ENCODE assay signal across 8 mouse cellular contexts in genomic region chr11:69800392-69801197, GRCm38 (mm10). TPM values are rescaled to one million over a fixed set of nuclear protein-coding genes. Genes with fewer than 3 reads are reported as not detected.
DNase-seq lines count a peak whose midpoint lies in the region; ATAC-seq and TF ChIP-seq lines count a peak whose summit lies in the region.

No protein-coding gene starts in this region.

- no peaks in the 10 kb centered on the region for H3K36me3 ChIP-seq in forebrain, embryonic 12.5 days (replicated peaks)
- no peaks in the 10 kb centered on the region for H3K36me3 ChIP-seq in hindbrain, postnatal 0 days (ENCODE audit: insufficient read depth, low read length)
- H3K36me3 ChIP-seq in limb, embryonic 15.5 days: 0 out of 2 replicates have a peak, but pooled peaks cover 8% of the 10 kb centered on the region
- H3K36me3 ChIP-seq in neural tube, embryonic 11.5 days (ENCODE audit: control insufficient read depth, insufficient read depth, low read length): no peaks in the 10 kb centered on the region

- no peak for TF ChIP-seq CTCF in gastrocnemius, adult 2 months (IDR thresholded peaks at IDR 0.05)
- TF ChIP-seq CTCF in hindbrain, postnatal 0 days (IDR thresholded peaks at IDR 0.05; ENCODE audit: low read depth): no peak

- peak; percentile 79 for ATAC-seq in forebrain, embryonic 12.5 days (ENCODE audit: low FRiP score)
- ATAC-seq in hindbrain, postnatal 0 days: peak; percentile 82
- peak; percentile 32; the same call in 1 of the 2 replicates for ATAC-seq in limb, embryonic 15.5 days (ENCODE audit: insufficient number of reproducible peaks, low FRiP score, low TSS enrichment, low read depth)
- peak; percentile 66 for ATAC-seq in neural tube, embryonic 11.5 days (ENCODE audit: insufficient read depth, low FRiP score, low TSS enrichment)

- WGBS in forebrain, embryonic 12.5 days: under 1% methylated on average over 36 of the region's 36 CpGs
- WGBS in hindbrain, postnatal 0 days: under 1% methylated on average over 33 of the region's 36 CpGs
- 1% methylated on average over 36 of the region's 36 CpGs for WGBS in limb, embryonic 15.5 days
- WGBS in neural tube, embryonic 11.5 days: under 1% methylated on average over 36 of the region's 36 CpGs

- intact Hi-C loops in gastrocnemius, adult 2 months (cut with DNase I): loop anchor here (5.0 kb wide), 1 partner anchor 118 kb away; the partner anchor contains the start of gene Senp3

- H3K4me1 ChIP-seq in forebrain, embryonic 12.5 days: peaks cover 75% of the 10 kb centered on the region
- peaks cover 33% of the 10 kb centered on the region for H3K4me1 ChIP-seq in hindbrain, postnatal 0 days (ENCODE audit: insufficient read depth, low read length)
- H3K4me1 ChIP-seq in limb, embryonic 15.5 days: peaks cover 67% of the 10 kb centered on the region
- H3K4me1 ChIP-seq in neural tube, embryonic 11.5 days (ENCODE audit: control insufficient read depth, insufficient read depth, low read length): peaks cover 33% of the 10 kb centered on the region

- DNase-seq in gastrocnemius, adult 2 months: peak; percentile 71
- no peak for DNase-seq in gastrocnemius, adult 18-20 months (ENCODE audit: low spot score)
- DNase-seq in MEL-GATA-1-ER (ENCODE audit: extremely low read depth, low read depth): peak; percentile 79
- peak; percentile 89 for DNase-seq in hindbrain, postnatal 0 days (ENCODE audit: low spot score)
- peak; percentile 89 for DNase-seq in neural tube, embryonic 11.5 days (ENCODE audit: low spot score)
- DNase-seq in frontal cortex, postnatal 14 days (ENCODE audit: low spot score in 2 of 2): no peak

- H3K27me3 ChIP-seq in forebrain, embryonic 12.5 days: peaks cover 72% of the 10 kb centered on the region
- peaks cover 13% of the 10 kb centered on the region for H3K27me3 ChIP-seq in hindbrain, postnatal 0 days (ENCODE audit: insufficient read depth, low read length)
- H3K27me3 ChIP-seq in limb, embryonic 15.5 days: peaks cover 58% of the 10 kb centered on the region
- H3K27me3 ChIP-seq in neural tube, embryonic 11.5 days (ENCODE audit: control insufficient read depth, insufficient read depth, low read length): peaks cover 55% of the 10 kb centered on the region

- H3K4me2 ChIP-seq in forebrain, embryonic 12.5 days: peak overlapping the region; percentile 84
- H3K4me2 ChIP-seq in hindbrain, postnatal 0 days (ENCODE audit: low read depth, low read length): peak overlapping the region; percentile 95
- H3K4me2 ChIP-seq in limb, embryonic 15.5 days: peak overlapping the region; percentile 97
- H3K4me2 ChIP-seq in neural tube, embryonic 11.5 days (ENCODE audit: low read depth): peak overlapping the region; percentile 89

- peak overlapping the region; percentile 46; the same call in 1 of the 2 replicates for H3K27ac ChIP-seq in gastrocnemius, adult 2 months
- H3K27ac ChIP-seq in forebrain, embryonic 12.5 days: peak overlapping the region; percentile 91
- H3K27ac ChIP-seq in hindbrain, postnatal 0 days: peak overlapping the region; percentile 92
- peak overlapping the region; percentile 68 for H3K27ac ChIP-seq in limb, embryonic 15.5 days
- peak overlapping the region; percentile 83 for H3K27ac ChIP-seq in neural tube, embryonic 11.5 days (ENCODE audit: low read depth, low read length)

- H3K9ac ChIP-seq in forebrain, embryonic 12.5 days: peak overlapping the region; percentile 74
- peak overlapping the region; percentile 71 for H3K9ac ChIP-seq in hindbrain, postnatal 0 days (replicated peaks; ENCODE audit: low read length)
- peak overlapping the region; percentile 43 for H3K9ac ChIP-seq in limb, embryonic 15.5 days
- H3K9ac ChIP-seq in neural tube, embryonic 11.5 days (ENCODE audit: low read length): peak overlapping the region; percentile 73

- H3K4me3 ChIP-seq in gastrocnemius, adult 2 months: peak overlapping the region; percentile 78
- H3K4me3 ChIP-seq in forebrain, embryonic 12.5 days (replicated peaks): peak overlapping the region; percentile 58
- peak overlapping the region; percentile 60 for H3K4me3 ChIP-seq in hindbrain, postnatal 0 days (ENCODE audit: low read length)
- peak overlapping the region; percentile 60 for H3K4me3 ChIP-seq in limb, embryonic 15.5 days
- H3K4me3 ChIP-seq in neural tube, embryonic 11.5 days (ENCODE audit: low read depth, low read length): peak overlapping the region; percentile 52

- no peaks in the 10 kb centered on the region for H3K9me3 ChIP-seq in forebrain, embryonic 12.5 days
- no peaks in the 10 kb centered on the region for H3K9me3 ChIP-seq in hindbrain, postnatal 0 days (ENCODE audit: low read length)
- no peaks in the 10 kb centered on the region for H3K9me3 ChIP-seq in limb, embryonic 15.5 days
- no peaks in the 10 kb centered on the region for H3K9me3 ChIP-seq in neural tube, embryonic 11.5 days (ENCODE audit: control insufficient read depth, low read length)

RNA-seq across cellular contexts. Expression of gene Fgf11, which starts 1.1 kb away (rescaled TPM):
- total RNA-seq in gastrocnemius, adult 2 months (2021): 1 to 10 TPM; 3.9 to 4.7 TPM
- 1 to 10 TPM; 3.5 to 4.0 TPM for total RNA-seq in gastrocnemius, adult 18-20 months (2021)
- 2.6 and 3.2 TPM in 2 replicates for polyA plus RNA-seq in forebrain, embryonic 12.5 days (2016; fragmentation: Nextera tagmentation; extraction: Ambion mirVana)
- total RNA-seq in hindbrain, postnatal 0 days (2014; rRNA removed): 19.1 and 19.2 TPM in 2 replicates
- polyA plus RNA-seq in hindbrain, postnatal 0 days (2015; fragmentation: Nextera tagmentation; extraction: Ambion mirVana): 3.8 and 4.4 TPM in 2 replicates
- 3.4 and 3.9 TPM in 2 replicates for polyA plus RNA-seq in limb, embryonic 15.5 days (2015; fragmentation: Nextera tagmentation; extraction: Ambion mirVana)
- 2.0 and 3.0 TPM in 2 replicates for polyA plus RNA-seq in neural tube, embryonic 11.5 days (2014; fragmentation: Nextera tagmentation; extraction: Ambion mirVana)

RNA-seq across cellular contexts. Expression of gene Tmem102, which starts 4.8 kb away (rescaled TPM):
- under 1 TPM; 0.20 to 0.41 TPM for total RNA-seq in gastrocnemius, adult 2 months (2021)
- total RNA-seq in gastrocnemius, adult 18-20 months (2021): under 1 TPM; 0.14 to 0.18 TPM
- 0.76 and 1.3 TPM in 2 replicates for polyA plus RNA-seq in forebrain, embryonic 12.5 days (2016; fragmentation: Nextera tagmentation; extraction: Ambion mirVana)
- 0.16 and 0.72 TPM in 2 replicates for total RNA-seq in hindbrain, postnatal 0 days (2014; rRNA removed)
- polyA plus RNA-seq in hindbrain, postnatal 0 days (2015; fragmentation: Nextera tagmentation; extraction: Ambion mirVana): 1.1 and 1.5 TPM in 2 replicates
- 8.1 and 8.9 TPM in 2 replicates for polyA plus RNA-seq in limb, embryonic 15.5 days (2015; fragmentation: Nextera tagmentation; extraction: Ambion mirVana)
- polyA plus RNA-seq in neural tube, embryonic 11.5 days (2014; fragmentation: Nextera tagmentation; extraction: Ambion mirVana): 0.69 and 0.88 TPM in 2 replicates

RNA-seq across cellular contexts. Expression of gene Chrnb1, which starts 4.9 kb away (rescaled TPM):
- 10 to 100 TPM; 23.2 to 26.3 TPM for total RNA-seq in gastrocnemius, adult 2 months (2021)
- 10 to 100 TPM; 30.6 to 31.2 TPM for total RNA-seq in gastrocnemius, adult 18-20 months (2021)
- polyA plus RNA-seq in forebrain, embryonic 12.5 days (2016; fragmentation: Nextera tagmentation; extraction: Ambion mirVana): 1.2 and 1.8 TPM in 2 replicates
- 1.5 TPM in 1 of 2 replicates, not detected in the other for total RNA-seq in hindbrain, postnatal 0 days (2014; rRNA removed)
- 0.85 and 1.5 TPM in 2 replicates for polyA plus RNA-seq in hindbrain, postnatal 0 days (2015; fragmentation: Nextera tagmentation; extraction: Ambion mirVana)
- polyA plus RNA-seq in limb, embryonic 15.5 days (2015; fragmentation: Nextera tagmentation; extraction: Ambion mirVana): 18.6 and 30.0 TPM in 2 replicates
- 4.2 and 6.2 TPM in 2 replicates for polyA plus RNA-seq in neural tube, embryonic 11.5 days (2014; fragmentation: Nextera tagmentation; extraction: Ambion mirVana)

RNA-seq across cellular contexts. Expression of gene Gm39566, which starts 14.5 kb away (rescaled TPM):
- not detected for total RNA-seq in gastrocnemius, adult 2 months (2021)
- not detected for total RNA-seq in gastrocnemius, adult 18-20 months (2021)
- not detected in 2 replicates for polyA plus RNA-seq in forebrain, embryonic 12.5 days (2016; fragmentation: Nextera tagmentation; extraction: Ambion mirVana)
- not detected in 2 replicates for total RNA-seq in hindbrain, postnatal 0 days (2014; rRNA removed)
- polyA plus RNA-seq in hindbrain, postnatal 0 days (2015; fragmentation: Nextera tagmentation; extraction: Ambion mirVana): not detected in 2 replicates
- not detected in 2 replicates for polyA plus RNA-seq in limb, embryonic 15.5 days (2015; fragmentation: Nextera tagmentation; extraction: Ambion mirVana)
- not detected in 2 replicates for polyA plus RNA-seq in neural tube, embryonic 11.5 days (2014; fragmentation: Nextera tagmentation; extraction: Ambion mirVana)

RNA-seq across cellular contexts. Expression of gene Spem2, which starts 17.7 kb away (rescaled TPM):
- not detected for total RNA-seq in gastrocnemius, adult 2 months (2021)
- not detected for total RNA-seq in gastrocnemius, adult 18-20 months (2021)
- not detected in 2 replicates for polyA plus RNA-seq in forebrain, embryonic 12.5 days (2016; fragmentation: Nextera tagmentation; extraction: Ambion mirVana)
- not detected in 2 replicates for total RNA-seq in hindbrain, postnatal 0 days (2014; rRNA removed)
- polyA plus RNA-seq in hindbrain, postnatal 0 days (2015; fragmentation: Nextera tagmentation; extraction: Ambion mirVana): not detected in 2 replicates
- polyA plus RNA-seq in limb, embryonic 15.5 days (2015; fragmentation: Nextera tagmentation; extraction: Ambion mirVana): not detected in 2 replicates
- not detected in 2 replicates for polyA plus RNA-seq in neural tube, embryonic 11.5 days (2014; fragmentation: Nextera tagmentation; extraction: Ambion mirVana)

Comparison
In these comparisons a context has a peak if more than half of its experiments do, and no peak if none do; other contexts are left out.
1. DNase-seq: peak in gastrocnemius, adult 2 months (single experiment), MEL-GATA-1-ER (single experiment), hindbrain, postnatal 0 days (single experiment) and neural tube, embryonic 11.5 days (single experiment); none in gastrocnemius, adult 18-20 months (single experiment) and frontal cortex, postnatal 14 days (0 of 2).
2. ATAC-seq: peak in every context shown above with its lines; median percentile 82 in hindbrain, postnatal 0 days; 79 in forebrain, embryonic 12.5 days; 66 in neural tube, embryonic 11.5 days; 32 in limb, embryonic 15.5 days.
3. Peak in every context shown above with its lines, with median percentiles within 50 percentile points of each other: H3K27ac ChIP-seq, H3K4me3 ChIP-seq, H3K4me2 ChIP-seq and H3K9ac ChIP-seq.